Mouse (Mus musculus) layer of hippocampus, postnatal 10 days (tissue): Measurements from ENCODE around the gene Bace1. TPM values are rescaled to one million over a fixed set of nuclear protein-coding genes. Genes with fewer than 3 reads are reported as not detected.

ENCODE experiments used
- DNase-seq, 2 experiments: peaks; one replicate each; pipeline ENCODE4 v3.0.0; 2021; ENCODE audit warnings: low spot score in 2 of 2
- long read RNA-seq: library from polyadenylated mRNA; stranded (forward); transcript quantifications from one replicate; pipeline ENCODE4 v2.0.0, GENCODE M21; 2023
- total RNA-seq, 2 experiments: library from RNA; stranded (reverse); gene quantifications; 2 replicates each; pipeline ENCODE4 v1.2.3; 2021

Gene Bace1
- 100 to 1,000 TPM in 1 of 2 experiments, 10 to 100 TPM in 1; 88.7 to 102 TPM for total RNA-seq
- long read RNA-seq, full-length matches to known transcripts: 40 of 110 reads
- long read RNA-seq, partial matches to known transcripts: 5 of 110 reads
- long read RNA-seq, other reads (novel, unspliced or antisense): 65 of 110 reads

DNA sequence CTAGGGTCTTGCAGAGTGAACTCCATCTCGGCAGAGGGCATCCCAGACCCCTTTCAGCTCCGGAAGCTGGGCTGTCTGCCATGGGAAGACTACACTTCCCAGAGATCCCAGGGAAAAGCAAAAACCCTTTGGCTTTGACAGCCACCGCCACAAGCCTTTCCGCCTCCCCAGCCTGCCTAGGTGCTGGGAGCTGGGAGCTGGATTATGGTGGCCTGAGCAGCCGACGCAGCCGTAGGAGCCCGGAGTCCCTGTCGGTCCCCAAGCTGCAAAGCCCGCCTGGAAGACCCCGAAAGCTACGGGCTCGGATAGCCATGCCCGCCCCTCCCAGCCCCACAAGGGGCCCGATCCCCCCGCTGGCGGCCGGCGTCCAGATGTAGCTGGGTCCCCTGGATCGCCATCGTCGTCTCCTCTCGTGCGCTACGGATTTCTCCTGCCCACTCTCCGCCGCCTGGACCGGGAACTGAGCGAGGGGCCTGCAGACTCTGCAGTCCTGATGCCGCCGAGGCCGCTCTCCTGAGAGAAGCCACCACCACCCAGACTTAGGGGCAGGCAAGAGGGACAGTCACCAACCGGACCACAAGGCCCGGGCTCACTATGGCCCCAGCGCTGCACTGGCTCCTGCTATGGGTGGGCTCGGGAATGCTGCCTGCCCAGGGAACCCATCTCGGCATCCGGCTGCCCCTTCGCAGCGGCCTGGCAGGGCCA lies at the start of gene Bace1:
Gene Bace1 (plus strand): TSS at position 147 of the 705 bp plus-strand sequence.
- DNase-seq: peak; percentile 89 to 93

DNA sequence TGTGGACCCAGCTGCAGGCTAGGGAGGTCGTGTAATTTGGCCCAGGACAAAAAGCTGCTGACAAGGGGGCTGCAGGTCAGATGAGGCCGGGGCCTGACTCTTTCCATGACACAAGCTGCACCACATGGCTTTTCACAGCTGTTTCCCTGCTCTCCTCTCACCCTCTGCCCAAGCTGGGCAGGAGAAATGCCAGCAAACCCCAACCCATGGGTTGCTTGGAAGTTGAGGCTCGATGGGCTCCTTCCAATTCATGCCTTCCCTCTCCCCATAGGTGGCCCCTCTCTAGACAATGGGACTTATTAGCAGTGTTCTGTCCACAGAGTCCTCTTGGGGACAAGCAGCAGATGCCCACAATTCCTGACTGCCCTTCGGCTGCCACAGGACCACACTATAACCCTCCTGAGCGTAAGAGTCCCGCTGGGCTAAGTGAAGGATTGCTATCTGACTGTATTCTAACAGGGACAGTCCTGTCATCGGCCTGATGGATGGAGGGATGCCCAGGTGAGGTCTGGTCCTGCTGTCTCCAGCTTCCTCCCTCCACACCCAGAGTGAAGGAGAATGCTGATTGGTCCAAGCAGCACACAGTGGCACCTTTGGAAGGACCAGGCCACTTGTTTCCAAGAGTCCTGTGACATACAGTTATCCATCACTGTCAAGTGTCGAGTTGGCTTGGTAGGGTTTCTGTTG lies 46.8 kb upstream of the Bace1 start:
- DNase-seq: no peak

DNA sequence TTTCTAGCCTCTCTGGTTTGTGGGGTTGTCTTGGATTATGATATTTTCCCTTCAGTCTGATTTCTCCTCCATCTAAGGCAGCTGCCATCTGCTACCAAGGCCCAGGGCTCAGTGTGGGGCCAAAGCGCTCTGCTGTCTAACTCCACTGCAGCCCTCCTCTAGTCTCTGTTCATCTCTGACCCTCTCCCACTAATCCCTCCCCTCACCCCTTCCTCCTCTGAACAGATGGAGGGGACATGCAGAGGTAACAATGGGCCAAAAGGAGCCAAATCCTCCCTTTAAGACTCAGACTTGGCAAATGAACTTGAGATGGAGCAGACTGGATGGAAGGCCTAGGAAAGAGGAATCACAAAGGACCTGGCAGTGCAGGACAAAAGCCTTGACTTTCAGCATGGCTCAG lies 46.1 kb upstream of the Bace1 start:
- DNase-seq: no peak

DNA sequence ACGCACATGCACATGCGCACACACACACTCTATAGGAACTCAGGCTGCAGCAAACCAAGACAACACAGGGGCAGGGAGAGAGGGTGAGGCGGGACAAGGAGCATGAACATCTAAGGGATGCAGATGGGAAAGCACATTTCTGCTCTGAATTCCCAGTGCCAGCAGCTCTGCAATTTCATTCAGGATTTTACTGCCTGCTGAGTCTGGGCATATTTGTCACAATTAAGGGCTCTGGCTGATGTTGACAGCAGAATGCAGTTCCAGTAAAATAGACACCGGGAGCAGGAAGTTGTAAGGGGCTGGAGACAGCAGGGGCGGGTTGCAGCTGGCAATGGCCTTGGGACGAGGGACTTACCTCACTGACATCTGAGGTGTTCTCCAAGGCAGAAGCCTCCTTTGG lies 44.7 kb upstream of the Bace1 start:
- DNase-seq: no peak

DNA sequence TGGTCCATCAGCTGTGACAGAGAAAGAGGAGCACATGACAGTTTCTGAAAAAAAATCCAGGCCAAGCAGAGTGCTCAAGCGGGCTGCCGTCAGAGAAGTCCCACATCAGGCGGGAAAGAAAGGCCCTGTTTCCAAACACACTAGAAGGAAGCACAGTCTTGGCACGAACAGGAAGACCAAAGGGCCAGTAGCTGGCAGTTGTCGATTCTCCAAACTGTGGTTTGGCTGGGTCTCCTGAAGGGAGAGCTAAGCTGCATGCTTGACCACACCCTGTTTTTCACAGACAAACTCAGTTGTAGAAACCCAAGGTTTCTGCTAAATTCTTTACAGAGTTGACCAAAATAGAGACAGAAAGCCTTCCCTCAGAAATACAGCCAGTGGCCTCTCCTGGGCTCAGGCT lies 42.7 kb upstream of the Bace1 start:
- no peak for DNase-seq

DNA sequence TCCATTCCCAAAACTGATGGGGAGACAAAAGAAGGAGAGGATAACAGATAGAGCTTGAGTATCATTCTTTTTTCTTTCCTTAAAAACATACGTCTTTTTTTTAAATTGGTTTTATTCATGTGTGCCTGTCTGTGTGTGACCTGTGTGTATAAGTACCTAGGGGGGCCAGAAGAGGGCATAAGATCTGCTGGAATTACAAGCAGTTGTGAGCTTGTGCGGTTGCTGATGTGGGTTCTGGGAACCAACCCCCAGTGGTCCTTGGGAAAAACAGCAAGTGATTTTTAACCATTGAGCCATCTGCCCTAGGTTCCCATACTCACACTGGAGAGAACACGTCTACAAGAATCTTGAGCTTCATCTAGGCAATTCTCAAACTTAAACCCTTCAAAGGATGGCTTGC lies 41.1 kb upstream of the Bace1 start:
- no peak for DNase-seq

DNA sequence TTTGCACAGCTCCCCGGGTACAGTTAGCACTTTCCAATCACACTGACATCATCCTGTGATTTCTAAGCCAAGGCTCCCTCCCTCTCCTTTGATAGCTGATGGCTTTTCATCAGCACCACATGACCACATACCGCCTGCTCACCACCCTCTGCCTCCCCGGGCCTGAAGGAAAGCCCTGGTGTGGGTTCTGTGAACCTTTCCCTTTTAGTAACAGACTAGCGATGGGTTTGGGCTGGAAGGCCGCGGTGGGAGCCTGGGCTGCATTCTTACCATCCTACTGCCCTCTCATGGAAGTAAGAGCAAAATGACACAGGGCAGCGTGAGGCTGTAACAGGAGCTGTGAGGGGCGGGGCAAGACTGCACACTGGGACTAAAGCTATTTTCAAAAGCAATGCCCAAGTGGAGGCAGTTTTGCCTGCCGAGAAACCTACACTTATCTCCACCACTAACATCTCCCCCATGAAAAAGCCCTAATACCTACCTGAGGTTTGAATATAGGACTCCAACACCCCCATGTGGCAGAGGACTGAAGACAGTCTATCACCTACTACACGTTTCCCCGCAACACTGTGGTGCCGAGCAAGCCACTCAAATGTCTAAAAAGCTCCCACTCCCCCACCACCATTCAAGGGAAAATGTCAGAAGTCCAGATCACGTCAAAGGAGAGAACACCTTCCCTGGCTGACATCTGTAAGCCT lies 39.8 kb upstream of the Bace1 start:
- DNase-seq: peak; percentile 34 to 56

DNA sequence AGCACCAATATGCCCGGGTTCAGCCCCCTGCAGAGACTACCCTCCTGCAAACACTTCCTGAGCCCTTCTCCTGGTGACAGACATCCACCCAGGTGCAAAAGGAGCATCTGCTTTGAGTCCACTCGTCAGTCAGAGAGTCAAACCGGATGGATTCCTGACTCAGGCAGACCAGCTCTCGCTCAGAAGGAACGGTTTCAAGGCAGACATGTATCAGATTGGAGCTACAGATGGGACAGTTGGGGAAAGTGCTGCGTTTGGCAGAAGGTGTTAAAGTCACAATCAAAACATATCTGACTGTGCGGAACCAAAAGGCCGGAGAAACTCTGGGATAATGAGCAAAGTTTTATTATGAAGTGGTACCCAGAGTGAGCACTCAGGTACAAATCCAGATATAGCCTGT lies 39.0 kb upstream of the Bace1 start:
- DNase-seq: peak; percentile 43 to 50

DNA sequence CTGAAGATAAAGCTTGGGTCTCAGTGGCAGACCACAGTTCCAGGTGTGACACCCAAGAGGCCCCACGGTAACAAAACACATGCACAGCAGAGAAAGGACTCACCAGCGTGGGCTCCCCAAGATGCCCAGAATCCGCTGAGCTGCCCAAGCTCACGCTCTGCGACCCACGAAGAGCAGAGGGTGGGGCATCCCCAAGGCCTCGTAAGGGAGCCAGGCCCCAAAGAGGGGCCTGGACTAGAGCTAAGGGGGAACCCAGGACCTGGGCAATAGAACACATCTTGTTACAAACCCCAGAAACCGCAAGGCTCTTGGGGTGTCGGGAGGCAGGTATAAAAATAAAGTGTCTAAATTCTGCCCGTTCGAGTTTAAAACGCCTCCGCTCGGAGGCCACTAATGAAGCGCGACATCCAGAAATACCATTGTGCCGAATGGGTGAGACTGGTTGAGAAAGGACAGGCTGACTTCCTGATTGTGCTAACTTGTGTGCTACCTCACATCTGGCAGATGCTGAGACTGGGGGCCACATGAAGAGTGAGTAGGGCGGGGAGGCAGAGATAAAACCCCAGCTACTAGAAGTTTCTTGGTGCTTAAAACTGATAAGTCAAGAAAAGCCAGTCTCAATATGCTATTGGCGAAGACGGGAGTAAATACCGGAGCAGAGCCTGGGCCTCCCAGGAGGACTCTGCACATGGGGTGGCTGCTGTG lies 35.2 kb upstream of the Bace1 start:
- no peak for DNase-seq

DNA sequence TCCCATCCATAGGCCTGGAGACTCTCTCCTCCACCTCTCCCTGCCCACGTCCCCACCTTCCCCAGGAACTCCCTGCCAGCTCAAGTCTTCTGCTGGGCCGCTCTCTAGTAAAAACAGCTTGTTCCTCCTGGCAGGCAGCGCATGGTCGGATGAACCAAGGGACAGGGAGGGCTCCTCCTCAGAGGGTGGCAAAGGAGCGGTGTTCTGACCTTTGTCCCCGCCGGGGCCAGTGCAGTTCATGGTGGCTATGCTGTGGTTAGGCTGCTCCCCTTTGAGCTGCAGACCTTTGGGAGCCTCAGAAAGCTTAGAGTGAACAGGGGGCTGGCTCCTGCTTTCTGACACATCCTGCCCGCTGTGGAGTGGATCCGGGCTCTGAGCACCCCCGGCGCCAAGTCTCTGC lies 31.5 kb upstream of the Bace1 start:
- no peak for DNase-seq

DNA sequence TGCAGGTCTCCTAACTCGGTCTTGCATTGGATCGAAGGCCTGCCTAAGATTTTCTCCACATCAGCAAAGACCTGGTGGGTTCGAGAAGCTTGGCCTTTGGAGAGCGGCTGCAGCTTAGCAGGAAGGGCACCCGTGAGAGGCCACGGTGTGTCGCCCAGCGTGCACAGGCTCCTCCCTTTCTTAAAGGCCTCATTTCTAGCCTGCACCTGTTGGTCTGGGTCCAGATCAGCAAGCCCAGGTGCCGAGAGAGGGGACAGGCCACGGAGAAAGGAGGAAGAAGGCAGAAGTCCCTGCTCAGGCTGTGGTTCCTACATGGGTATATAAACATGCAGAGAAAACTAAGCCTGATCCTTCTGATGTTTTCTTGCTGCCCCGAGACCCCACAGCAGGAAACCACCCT lies 31.0 kb upstream of the Bace1 start:
- no peak for DNase-seq

DNA sequence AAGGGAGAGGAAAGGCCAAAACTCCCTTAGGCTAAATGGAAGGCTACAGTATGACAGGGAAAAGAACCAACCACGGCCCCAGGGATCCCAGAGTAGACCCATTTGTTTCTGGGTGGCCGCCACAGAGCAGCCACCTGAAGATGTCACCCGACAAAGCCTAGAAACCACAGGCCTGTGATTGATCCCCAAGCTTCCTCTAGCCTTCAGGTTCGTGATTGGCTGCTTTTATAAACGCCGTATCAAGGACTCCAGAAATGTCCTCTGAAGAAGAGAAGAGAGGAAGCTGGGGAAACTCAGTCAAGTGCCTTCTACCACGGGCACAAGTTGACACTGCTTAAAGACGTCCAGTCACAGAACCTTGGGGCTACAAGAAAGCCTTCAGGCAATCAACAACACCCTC lies 30.6 kb upstream of the Bace1 start:
- DNase-seq: no peak

DNA sequence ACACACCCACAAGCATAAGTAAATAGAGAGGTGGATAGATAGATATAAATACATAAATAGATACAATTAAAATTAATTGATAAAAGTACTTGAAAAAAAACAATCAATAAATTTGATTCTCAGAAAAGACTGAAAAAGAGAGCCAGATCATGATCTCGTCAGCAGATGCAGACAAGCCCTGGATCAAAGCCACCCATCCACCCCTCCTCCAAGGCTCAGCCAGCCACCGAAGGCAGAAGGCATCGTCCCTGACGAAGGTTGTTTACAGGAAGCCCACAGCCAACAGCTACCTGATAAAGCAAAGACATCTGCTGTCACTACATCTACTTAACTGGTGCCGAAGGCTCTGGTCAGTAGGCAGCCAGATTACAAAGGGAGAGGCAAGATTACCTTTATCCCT lies 26.4 kb upstream of the Bace1 start:
- no peak for DNase-seq

DNA sequence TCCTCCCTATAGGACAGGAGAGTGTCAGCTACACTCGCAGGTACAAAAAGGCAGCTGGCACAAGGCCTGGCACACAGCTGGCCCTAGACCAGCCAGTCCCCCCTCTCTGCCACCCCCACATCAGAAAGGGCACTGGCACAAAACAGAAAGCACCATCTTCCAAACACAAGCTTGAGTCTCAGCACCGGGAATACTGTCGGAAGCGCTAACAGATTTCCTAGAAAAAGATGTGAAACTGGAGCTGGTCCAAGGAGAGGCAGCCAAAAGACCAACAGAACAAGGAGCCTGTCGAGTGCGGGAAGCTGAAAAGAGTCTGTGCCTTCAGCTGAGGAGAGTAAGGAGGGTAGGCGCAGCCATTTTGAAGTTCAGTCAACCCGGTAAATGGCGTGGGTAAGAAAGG lies 23.3 kb upstream of the Bace1 start:
- DNase-seq: peak; percentile 38 to 47

DNA sequence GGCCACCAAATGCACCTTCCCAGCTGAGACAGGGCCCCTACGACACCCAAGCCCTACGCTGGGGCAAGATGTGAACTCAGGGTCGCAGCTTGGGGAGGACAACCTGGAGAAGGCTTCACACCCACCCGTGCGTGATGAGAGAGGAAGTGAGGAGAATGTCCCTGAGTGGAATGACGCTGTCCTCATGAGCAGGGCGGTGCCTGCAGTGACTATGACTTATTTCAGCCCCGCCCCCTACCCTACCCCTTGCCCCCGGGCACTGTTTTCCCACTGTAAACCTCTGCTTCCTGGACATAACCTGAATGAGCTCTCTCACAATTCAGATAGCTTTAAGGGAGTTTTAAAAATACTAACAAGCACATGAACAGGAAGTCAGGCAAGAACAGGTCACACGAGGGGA lies 22.9 kb upstream of the Bace1 start:
- no peak for DNase-seq

DNA sequence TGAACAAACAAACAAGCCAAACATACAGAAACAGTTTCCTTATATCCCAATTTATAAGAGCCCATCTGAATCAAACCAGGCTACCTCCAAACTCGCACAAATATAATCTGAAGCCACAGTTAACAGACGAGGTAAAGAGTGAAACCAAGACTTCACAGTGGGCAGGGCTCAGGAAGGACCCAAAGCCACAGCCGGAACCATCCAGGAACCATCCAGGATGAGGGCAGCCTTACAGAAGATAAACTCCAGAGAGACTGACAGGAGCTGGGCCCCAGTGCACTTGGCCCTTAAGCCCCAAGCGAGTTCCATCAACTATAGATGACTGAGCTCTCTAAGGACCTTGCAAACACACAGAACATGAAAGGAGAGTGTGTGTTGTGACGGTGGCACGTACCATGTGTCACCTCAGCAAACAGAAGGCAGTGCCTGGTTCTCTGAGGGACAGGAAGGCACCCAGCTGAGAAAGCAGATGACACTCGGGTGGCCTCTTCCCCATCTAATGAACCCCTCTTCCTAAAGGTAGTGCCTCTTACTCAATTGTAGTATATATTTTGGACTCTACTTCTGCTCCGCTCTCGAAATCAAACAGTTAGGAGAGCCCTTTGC lies 19.9 kb upstream of the Bace1 start:
- DNase-seq: no peak

DNA sequence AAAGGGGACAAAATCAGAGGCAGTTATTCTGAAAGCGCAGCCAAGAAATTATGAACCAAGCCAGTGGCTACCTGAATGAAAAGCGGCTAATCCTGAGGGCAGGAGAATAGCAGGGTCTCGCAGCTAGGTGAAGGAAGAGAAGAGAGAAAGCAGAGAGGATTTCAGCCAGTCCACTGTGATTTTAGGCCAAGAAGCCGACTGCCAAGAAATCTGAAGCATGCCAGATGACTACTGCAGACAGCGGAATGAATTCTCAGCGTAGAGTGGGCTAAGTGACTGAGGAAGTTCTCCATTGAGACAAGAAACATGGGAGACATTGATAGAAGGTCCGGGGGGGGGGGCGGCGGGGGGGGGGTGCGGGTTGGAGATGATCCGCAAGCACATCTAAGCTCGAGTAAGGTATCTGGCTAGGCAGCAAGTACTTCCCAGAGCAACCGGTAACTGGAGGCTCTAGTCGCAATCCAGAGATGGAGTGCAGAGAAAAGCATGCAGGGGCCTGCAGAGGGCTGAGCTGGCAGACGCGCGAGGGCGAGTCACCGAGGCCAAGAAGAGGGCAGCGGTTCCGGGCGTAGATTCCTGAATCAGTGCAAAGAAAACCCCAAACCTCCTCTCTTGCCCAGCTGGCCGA lies 10.6 kb upstream of the Bace1 start:
- DNase-seq: peak in 1 of 2 experiments; percentile 45

DNA sequence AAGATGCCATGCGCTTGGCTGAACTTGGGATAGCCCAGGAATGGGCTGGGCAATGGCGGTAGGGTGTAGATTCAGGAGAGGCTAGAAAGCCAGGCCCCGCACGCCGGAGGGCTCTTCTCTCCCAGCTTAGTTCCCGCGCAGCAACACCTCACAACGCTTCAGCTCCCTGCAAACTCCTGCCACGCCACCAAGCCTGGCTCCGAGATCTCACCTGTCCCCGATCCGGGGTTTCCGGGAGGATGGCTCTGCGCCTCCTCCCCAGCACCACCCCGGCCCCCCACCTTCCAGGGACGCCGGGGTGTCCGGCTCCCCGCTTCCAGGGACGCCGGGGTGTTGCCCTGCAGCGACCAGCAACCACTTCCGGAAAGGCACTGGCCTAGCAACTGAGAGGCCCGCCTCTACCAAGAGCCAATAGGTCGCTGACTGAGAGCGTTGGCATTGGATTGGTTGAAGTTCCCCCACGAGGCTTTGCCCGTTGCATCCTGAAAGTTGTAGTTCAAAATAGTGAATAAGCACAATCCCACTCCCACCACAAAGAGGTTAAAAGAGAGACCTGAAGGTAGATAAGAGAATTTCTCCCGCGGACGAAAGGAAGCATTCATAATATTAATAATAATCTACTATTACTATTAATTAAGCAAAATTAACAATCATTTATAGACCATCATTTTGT lies 10.0 kb upstream of the Bace1 start, which contains the start of gene Cep164:
Gene Cep164 (minus strand): TSS at position 401 of the 673 bp plus-strand sequence.
- DNase-seq: peak; percentile 81 to 86

DNA sequence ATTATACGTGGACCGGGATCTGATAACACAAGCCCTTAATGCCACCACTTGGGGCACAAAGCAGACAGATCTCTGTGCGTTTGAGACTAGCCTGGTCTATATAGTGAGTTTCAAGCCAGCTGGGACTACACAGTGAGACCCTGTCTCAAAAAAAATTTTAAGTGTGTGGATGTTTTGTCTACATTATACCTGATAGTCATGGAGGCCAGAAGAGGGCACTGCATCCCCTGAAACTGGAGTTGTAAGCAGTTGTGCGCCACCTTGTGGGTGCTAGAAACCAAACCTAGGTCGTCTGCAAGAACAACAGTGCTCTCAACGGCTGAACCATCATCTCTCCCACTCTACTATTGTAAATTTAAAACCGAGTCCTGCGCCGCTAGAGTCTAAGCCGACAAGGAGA lies 9.3 kb upstream of the Bace1 start:
- peak; percentile 77 to 83 for DNase-seq

DNA sequence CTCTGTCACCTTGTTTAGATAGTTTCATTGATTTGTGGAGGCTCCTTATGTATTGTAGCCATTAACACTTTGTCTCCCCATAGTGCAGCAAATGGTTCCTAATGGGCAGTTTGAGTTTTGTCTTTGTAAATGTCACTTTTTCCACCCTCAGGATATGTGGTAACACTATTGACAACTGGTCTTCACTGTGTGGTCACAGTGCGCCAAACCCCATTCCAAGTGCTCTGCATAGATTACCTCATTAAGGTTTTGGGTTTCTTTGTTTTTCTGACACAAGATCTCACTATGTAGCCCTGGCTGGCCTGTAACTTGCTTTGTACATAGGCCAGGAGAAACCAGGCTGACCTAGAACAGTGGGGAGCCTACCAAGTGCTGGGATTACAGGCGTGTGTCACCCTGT lies 5.5 kb upstream of the Bace1 start:
- no peak for DNase-seq
